Mouse (Mus musculus) Patski (cell line): ENCODE results near the gene Slc16a8. TPM values are rescaled to one million over a fixed set of nuclear protein-coding genes. Genes with fewer than 3 reads are reported as not detected.

Experiments used
- ATAC-seq: fragments of 100-300 bp; one replicate; pipeline ENCODE4 v1.8.0; 2021
- CTCF ChIA-PET: fragments of 350-600 bp; sonication (Branson Sonifier 250); formaldehyde crosslinking; loops from one replicate; lab custom pipeline; 2022; ENCODE audit warnings: inconsistent platforms; lab: Charles Lee
- POLR2A ChIA-PET: fragments of 350-600 bp; sonication (Branson Sonifier 250); formaldehyde crosslinking; loops from one replicate; lab custom pipeline; 2022; ENCODE audit warnings: antibody characterized with exemption, inconsistent platforms; lab: Charles Lee
- DNase-seq: peaks from one replicate; pipeline ENCODE4 v3.0.0-alpha.2; 2011; ENCODE audit warnings: low read depth, low spot score
- H3K27me3 ChIP-seq: fragments of 371-371 bp; one replicate; pipeline ENCODE4 v1.5.1; 2021
- CTCF ChIP-seq: fragments of 100-300 bp; IDR thresholded peaks from one replicate; pipeline ENCODE4 v1.5.1; 2021
- in situ Hi-C: fragments of 300-500 bp; cut with MboI; formaldehyde crosslinking; loops from 3 replicates; pipeline ENCODE4 v1.11.1; 2018; ENCODE audit warnings: low pct_unique_long_range_greater_than_20kb, mixed read lengths
- polyA plus RNA-seq: library from polyadenylated mRNA; unstranded; gene quantifications from one replicate; pipeline ENCODE4 v1.2.3, GENCODE M21; 2021

Slc16a8 gene
- 4.0 TPM for polyA plus RNA-seq

DNA sequence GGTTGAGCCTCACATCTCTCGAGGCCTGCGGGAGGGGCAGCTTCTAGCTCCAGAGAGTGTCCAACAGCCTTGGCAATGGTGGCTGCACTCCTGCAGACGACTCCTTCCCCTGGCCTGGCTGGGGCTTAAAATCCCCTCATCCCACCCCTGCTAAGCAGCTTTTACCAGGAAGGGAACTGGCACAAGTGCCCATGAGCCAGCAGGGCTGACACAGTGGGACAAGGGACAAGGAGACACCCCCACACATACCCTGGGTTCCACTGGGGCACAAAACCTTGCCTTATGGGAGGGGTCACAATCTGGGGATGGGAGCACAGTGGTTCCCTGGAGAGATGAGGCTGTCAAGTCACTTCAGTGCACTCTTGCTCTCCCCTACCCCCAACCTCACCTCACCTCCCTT, at the start of gene Slc16a8:
TSS of gene Slc16a8 (minus strand) at position 101 of the 400 bp plus-strand sequence.
- in situ Hi-C loops, result no loop called here
- ChIA-PET CTCF (no interaction called here), POLR2A (no interaction called here)
- TF ChIP-seq CTCF, result no peak
- H3K27me3 ChIP-seq, result no peaks in the 10 kb centered on the region
- no peak for ATAC-seq
- no peak for DNase-seq

DNA sequence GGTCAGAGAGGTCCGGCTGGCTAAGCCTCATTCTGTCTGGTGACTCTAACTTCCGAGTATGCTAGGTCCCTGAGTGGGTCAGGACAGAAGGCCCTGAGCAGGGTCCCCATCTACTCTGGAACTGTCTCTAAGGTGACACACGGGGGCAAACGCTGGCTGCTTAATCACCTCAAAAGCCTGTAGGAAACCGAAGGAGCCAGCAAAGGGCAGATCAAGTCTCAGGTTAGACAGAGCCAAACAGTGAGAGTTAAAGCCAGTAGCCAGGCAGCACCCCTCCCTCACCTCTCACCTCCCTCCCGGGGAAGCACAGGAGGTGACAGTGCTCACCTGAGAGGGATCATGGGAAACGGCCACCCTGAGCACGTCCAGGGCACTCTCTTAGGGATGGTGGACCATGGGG, 49.2 kb upstream of the Slc16a8 start:
- no peak for ATAC-seq
- no peak for TF ChIP-seq CTCF
- ChIA-PET CTCF (interaction anchor here (0.9 kb wide), 1 partner anchor 65 kb away, joined by 3 read pairs; no protein-coding TSS in a partner anchor), POLR2A (no interaction called here)
- no peaks in the 10 kb centered on the region for H3K27me3 ChIP-seq
- DNase-seq, result no peak
- in situ Hi-C loops, result no loop called here

DNA sequence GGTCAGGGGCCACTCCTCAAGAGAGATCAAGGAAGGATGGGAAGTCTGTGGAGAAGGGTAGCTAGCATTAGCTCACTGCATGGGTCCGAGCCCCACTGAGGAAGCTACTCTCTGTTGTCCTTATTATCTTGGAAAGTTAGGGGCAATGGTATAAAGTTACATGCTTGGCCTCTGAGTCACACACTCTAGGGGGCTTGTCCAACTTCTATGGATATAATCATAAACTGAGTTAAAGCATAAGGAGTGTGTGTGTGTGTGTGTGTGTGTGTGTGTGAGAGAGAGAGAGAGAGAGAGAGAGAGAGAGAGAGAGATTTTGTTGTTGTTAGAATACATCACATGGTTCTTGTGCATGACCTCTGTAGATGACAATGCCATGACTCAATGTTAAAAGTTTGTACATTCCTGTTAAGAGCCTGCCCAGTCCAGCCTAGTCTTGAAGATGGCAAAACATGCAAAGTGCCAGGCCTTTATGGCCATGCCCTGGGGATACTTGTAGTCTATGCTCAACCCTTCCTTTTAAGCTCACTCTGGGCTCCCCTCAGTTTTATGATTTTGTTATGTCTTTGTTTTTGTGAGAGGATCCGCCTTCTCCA, 45.1 kb upstream of the Slc16a8 start:
- peak; percentile 27 for ATAC-seq
- CTCF ChIA-PET, result interaction anchor here (1.2 to 1.5 kb wide), 2 partner anchors 23 to 57 kb away, joined by 4 read pairs; no protein-coding TSS in a partner anchor

DNA sequence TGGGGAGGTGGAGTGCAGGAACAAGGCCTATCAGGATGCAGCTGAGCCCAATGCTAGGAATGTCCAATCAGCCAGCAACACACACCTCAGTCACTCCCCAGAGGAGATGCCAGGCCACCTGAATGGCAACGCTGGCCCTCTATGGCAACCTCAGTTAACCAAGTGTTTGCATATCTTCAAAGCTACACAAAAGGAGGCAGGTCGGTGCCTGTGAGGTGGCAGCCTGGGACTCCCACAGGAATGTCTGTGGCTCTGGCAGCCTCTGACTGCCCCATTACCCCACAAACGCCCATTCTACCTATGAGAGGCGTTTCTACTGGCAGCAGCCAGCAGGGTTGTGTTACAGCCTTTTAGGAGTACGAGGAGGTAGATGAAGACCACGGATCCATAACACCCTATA, 44.0 kb upstream of the Slc16a8 start:
- in situ Hi-C loops, result no loop called here
- ChIA-PET POLR2A (interaction anchor here (1.0 kb wide), 1 partner anchor 11 kb away, joined by 4 read pairs; no protein-coding TSS in a partner anchor), CTCF (interaction anchor here (1.5 kb wide), 1 partner anchor 56 kb away, joined by 4 read pairs; no protein-coding TSS in a partner anchor)
- ATAC-seq, result peak; percentile 12
- DNase-seq, result no peak
- TF ChIP-seq CTCF, result no peak
- no peaks in the 10 kb centered on the region for H3K27me3 ChIP-seq

More for the DNA sequence above, 45.1 kb upstream of the Slc16a8 start:
- in situ Hi-C loops, result no loop called here
- POLR2A ChIA-PET, result interaction anchor here (0.6 to 1.0 kb wide), 5 partner anchors 10 to 48 kb away, joined by 3 to 5 read pairs (median 3); partner anchors contain the start of gene Baiap2l2
- H3K27me3 ChIP-seq, result no peaks in the 10 kb centered on the region
- peak; percentile 79 for DNase-seq
- TF ChIP-seq CTCF, result no peak

DNA sequence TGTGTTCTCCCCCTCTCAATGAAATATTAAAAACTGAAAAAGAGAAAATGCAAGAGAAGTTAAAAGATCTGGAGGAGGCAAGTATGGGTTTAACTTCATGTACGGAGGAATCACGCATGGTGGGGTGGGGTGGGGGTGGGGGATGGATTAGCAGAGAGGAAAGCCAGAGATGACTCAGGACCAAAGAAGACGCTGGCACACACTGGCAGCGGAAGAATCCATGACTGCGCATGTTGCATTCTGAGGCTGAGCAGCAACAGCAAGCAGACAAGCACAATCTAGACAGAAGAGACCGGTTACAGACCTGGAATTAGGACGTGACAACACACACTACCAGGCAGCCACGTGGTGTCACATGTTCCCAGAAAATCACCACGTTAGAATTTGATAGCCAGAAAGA, 38.2 kb upstream of the Slc16a8 start:
- no peak for TF ChIP-seq CTCF
- POLR2A ChIA-PET, result no interaction called here
- no peak for ATAC-seq
- no peaks in the 10 kb centered on the region for H3K27me3 ChIP-seq
- no peak for DNase-seq
- CTCF ChIA-PET, result no interaction called here
- in situ Hi-C loops, result no loop called here

DNA sequence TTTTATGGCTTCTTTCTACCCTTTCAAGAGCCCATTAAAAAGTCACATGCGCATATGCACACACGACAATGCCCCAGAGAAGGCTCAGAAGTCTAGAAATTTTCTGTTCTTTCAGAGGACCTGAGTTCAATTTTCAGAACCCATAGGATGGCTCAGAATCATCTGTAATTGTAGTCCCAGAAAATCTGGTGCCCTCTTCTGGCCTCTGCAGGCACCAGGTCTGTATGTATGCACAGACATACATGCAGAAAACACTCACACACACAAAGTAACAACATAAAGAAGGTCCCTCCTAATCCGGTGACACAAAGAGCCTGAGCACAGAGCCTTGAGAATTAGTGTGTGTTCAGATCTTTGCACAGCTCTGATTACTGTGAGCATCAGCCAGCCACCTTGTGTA, 35.8 kb upstream of the Slc16a8 start:
- TF ChIP-seq CTCF, result no peak
- CTCF ChIA-PET, result interaction anchor here (0.6 kb wide), 1 partner anchor 47 kb away, joined by 3 read pairs; no protein-coding TSS in a partner anchor
- ATAC-seq, result no peak

DNA sequence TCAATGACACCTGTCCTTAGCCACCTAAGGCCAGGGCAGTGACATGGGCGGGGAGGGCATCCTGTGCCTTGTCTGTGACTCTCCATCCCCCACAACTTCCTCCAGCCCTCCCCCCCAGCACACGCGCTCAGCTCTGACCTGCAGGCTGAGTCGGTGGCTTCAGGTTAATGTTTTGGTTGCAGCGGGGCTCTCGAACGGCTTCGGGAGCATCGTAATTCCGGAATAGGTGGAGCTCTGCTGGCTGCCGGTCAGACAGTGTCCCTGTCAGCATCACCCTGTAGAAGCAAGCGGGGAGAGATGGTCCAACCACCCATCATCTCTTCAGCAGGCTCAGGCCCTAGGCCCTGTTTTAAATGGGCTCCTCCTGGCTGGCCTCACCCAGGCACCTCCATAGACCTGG, 34.9 kb upstream of the Slc16a8 start:
- ATAC-seq (no peak), DNase-seq (no peak)
- in situ Hi-C loops, result no loop called here
- CTCF ChIA-PET, result no interaction called here
- TF ChIP-seq CTCF, result no peak
- H3K27me3 ChIP-seq, result no peaks in the 10 kb centered on the region
- POLR2A ChIA-PET, result interaction anchor here (1.7 kb wide), 1 partner anchor 11 kb away, joined by 3 read pairs; no protein-coding TSS in a partner anchor

More for the DNA sequence above, 35.8 kb upstream of the Slc16a8 start:
- H3K27me3 ChIP-seq, result no peaks in the 10 kb centered on the region
- in situ Hi-C loops, result no loop called here
- POLR2A ChIA-PET, result interaction anchor here (1.7 kb wide), 1 partner anchor 10 kb away, joined by 3 read pairs; no protein-coding TSS in a partner anchor
- no peak for DNase-seq

DNA sequence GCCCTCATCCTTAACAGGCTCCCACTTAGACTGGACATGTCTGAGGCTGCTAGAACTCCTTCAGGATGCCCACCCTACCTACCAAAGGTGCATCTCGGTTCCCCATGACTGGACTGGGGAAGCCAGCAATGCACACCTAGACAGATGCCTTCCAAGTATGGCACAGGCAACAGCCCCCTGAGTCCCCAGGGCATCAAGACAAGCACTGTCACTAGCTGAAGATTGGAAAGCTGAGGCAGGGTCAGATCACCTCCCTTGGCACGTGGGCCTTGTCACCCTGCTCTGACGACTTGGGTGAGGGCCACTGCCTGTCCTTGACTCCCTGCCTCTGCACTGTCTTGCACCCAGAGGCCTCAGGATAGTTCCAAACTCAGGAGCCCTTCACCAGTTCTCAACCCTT, 33.8 kb upstream of the Slc16a8 start:
- ChIA-PET CTCF (no interaction called here), POLR2A (interaction anchor here (1.4 kb wide), 1 partner anchor 10 kb away, joined by 4 read pairs; no protein-coding TSS in a partner anchor)
- TF ChIP-seq CTCF, result no peak
- H3K27me3 ChIP-seq, result no peaks in the 10 kb centered on the region
- no peak for DNase-seq
- ATAC-seq, result no peak
- in situ Hi-C loops, result no loop called here

DNA sequence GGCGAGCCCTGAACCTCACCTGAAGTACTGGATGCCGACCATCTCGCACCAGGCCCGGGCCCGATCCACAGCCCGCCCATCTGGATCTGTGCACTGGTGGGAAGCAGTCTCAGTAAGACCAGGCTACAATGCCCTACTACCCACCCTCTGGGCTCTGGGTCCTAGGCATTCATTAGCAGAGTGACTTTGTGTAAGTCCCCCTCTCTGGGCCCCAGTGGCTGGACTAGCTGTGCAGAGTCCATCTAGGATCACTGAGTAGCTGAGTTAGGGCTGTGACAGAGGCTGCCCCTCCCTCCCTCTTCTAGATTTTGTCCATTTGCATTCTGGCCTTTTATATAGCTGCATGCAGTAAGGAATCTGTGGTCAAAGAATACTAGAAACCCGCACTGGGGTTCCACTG, 32.5 kb upstream of the Slc16a8 start:
- DNase-seq (no peak), ATAC-seq (no peak)
- H3K27me3 ChIP-seq, result no peaks in the 10 kb centered on the region
- in situ Hi-C loops, result no loop called here
- TF ChIP-seq CTCF, result no peak
- CTCF ChIA-PET, result no interaction called here
- POLR2A ChIA-PET, result interaction anchor here (1.4 kb wide), 1 partner anchor 11 kb away, joined by 4 read pairs; no protein-coding TSS in a partner anchor

DNA sequence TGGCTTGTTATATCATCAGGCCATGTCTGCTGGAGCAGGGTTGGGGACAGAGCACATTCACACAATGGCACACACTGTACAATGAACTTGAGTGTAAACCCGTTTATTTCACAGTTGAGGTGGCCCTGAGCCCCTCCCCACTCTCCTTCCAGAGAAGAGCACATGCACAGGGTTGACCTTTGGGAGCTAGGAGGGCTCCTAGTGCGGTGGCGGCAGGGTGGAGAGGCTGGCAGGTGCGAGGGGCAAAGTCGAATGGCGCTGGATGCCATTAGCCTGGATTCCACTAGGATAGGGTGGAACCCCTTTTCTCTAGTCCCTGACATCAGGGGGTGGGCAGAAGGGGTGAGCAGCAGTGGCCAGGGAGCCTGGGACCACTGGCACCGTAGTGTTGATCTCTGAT, 31.6 kb upstream of the Slc16a8 start:
- no peaks in the 10 kb centered on the region for H3K27me3 ChIP-seq
- DNase-seq (no peak), ATAC-seq (no peak)
- ChIA-PET CTCF (no interaction called here), POLR2A (interaction anchor here (0.5 kb wide), 1 partner anchor 37 kb away, joined by 4 read pairs; no protein-coding TSS in a partner anchor)
- TF ChIP-seq CTCF, result no peak
- in situ Hi-C loops, result no loop called here

DNA sequence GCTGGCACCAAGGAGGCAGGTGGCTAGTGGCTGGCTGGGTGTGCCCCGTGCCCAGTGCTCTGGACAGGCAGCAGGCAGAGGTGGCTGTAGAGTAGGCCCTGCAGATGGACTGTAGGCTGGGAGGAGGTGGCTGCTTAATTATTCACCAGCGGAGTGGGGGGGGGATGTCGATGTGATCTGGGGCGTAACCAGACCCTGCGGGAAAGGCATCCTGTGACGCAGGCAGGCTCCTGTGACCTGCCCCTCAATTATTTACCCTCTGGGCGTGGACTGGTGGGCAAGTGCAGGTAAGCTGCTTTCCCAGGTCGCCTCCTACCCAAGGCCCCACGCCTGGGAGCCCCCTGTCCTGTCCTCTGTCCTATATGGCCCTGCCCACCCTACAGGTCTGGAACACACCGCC, 30.8 kb upstream of the Slc16a8 start, which contains the start of gene Baiap2l2:
TSS of gene Baiap2l2 (minus strand) at position 139 of the 400 bp plus-strand sequence.
- no peaks in the 10 kb centered on the region for H3K27me3 ChIP-seq
- TF ChIP-seq CTCF, result no peak
- in situ Hi-C loops, result no loop called here
- ATAC-seq (peak; percentile 45), DNase-seq (peak; percentile 47)
- CTCF ChIA-PET, result no interaction called here
- POLR2A ChIA-PET, result interaction anchor here (0.5 to 1.7 kb wide), 3 partner anchors 14 to 37 kb away, joined by 3 to 4 read pairs (median 3); no protein-coding TSS in a partner anchor
